Mouse (Mus musculus): ENCODE measurements at regions not wholly inside any gene's neighbourhood (a gene's known extent, or its start where the extent isn't known, plus 50 kb on each side); places are given as distances from the start of the nearest gene placed in this dataset.

DNA sequence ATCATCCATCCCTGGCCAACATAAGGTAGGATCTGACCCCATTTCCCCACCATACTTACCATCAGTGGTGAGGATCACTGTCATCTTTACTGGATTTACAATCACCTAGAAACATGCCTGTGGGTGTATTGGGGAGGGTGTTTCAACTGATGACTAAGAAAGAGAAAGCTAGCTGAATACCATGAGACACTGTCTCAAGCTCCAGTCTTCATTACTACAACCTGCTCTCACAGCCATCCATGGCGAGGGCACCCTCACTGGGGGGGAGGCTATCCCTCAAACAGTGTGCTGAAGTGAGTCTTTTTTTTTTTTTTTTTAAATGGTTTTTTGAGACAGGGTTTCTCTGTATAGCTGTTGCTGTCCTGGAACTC lies 154.9 kb downstream of the Qrsl1 start:
- TF ChIP-seq CTCF (IDR thresholded peaks at IDR 0.05; ENCODE audit: borderline replicate concordance, insufficient read depth, low read depth, low read length) (no peak), POLR2A (IDR thresholded peaks at IDR 0.05; ENCODE audit: borderline replicate concordance, insufficient read depth, low read length) (no peak)
